Mouse (Mus musculus) neural tube, embryonic 13.5 days (tissue): ENCODE data around the gene Ppcdc. TPM values are rescaled to one million over a fixed set of nuclear protein-coding genes. Genes with fewer than 3 reads are reported as not detected.
A peak's percentile ranks its signal among the peaks of the same experiment; 100 is the strongest.

ENCODE experiments used
- ATAC-seq: fragments of 200-750 bp; cut with Nextera tagmentation; 2 replicates; pipeline ENCODE4 v1.8.0; 2017; ENCODE audit warnings: low read depth, mild to moderate bottlenecking, moderate TSS enrichment, moderate library complexity
- H3K27ac ChIP-seq: fragments of 300-500 bp; sonication (generic); replicated peaks from 2 replicates; pipeline ENCODE4 v1.5.1; 2015; ENCODE audit warnings: moderate library complexity, mild to moderate bottlenecking, inconsistent platforms
- H3K27me3 ChIP-seq: fragments of 300-500 bp; sonication (generic); 2 replicates; pipeline ENCODE4 v1.6.1; 2015; ENCODE audit warnings: mild to moderate bottlenecking, inconsistent platforms
- H3K36me3 ChIP-seq: fragments of 300-500 bp; sonication (generic); 2 replicates; pipeline ENCODE4 v1.6.1; 2015; ENCODE audit warnings: mild to moderate bottlenecking, inconsistent platforms
- H3K4me1 ChIP-seq: fragments of 300-500 bp; sonication (generic); replicated peaks from 2 replicates; pipeline ENCODE4 v1.6.1; 2015; ENCODE audit warnings: inconsistent platforms
- H3K4me2 ChIP-seq: fragments of 300-500 bp; sonication (generic); 2 replicates; pipeline ENCODE4 v1.6.1; 2015; ENCODE audit warnings: inconsistent platforms, mild to moderate bottlenecking, moderate library complexity
- H3K4me3 ChIP-seq: fragments of 300-500 bp; sonication (generic); 2 replicates; pipeline ENCODE4 v1.5.1; 2015; ENCODE audit warnings: mild to moderate bottlenecking, inconsistent platforms
- H3K9ac ChIP-seq: fragments of 300-500 bp; sonication (generic); 2 replicates; pipeline ENCODE4 v1.6.1; 2015; ENCODE audit warnings: moderate library complexity, mild to moderate bottlenecking, inconsistent platforms
- H3K9me3 ChIP-seq: fragments of 300-500 bp; sonication (generic); 2 replicates; pipeline ENCODE4 v1.6.1; 2016; ENCODE audit warnings: inconsistent platforms
- WGBS: fragments of 180-500 bp; shearing (Covaris S2); methylation state at CpG from one replicate; pipeline ENCODE4 v1.1.7; 2015; 5-methylcytosine and 5-hydroxymethylcytosine counted together
- polyA plus RNA-seq: library from polyadenylated mRNA; unstranded; fragments of >200 nt; fragmentation: Nextera tagmentation; extraction: Ambion mirVana; gene quantifications from 2 replicates; pipeline ENCODE4 v1.2.1, GENCODE M21; 2015

Gene Ppcdc
- 22.8 and 23.6 TPM in 2 replicates for polyA plus RNA-seq

DNA sequence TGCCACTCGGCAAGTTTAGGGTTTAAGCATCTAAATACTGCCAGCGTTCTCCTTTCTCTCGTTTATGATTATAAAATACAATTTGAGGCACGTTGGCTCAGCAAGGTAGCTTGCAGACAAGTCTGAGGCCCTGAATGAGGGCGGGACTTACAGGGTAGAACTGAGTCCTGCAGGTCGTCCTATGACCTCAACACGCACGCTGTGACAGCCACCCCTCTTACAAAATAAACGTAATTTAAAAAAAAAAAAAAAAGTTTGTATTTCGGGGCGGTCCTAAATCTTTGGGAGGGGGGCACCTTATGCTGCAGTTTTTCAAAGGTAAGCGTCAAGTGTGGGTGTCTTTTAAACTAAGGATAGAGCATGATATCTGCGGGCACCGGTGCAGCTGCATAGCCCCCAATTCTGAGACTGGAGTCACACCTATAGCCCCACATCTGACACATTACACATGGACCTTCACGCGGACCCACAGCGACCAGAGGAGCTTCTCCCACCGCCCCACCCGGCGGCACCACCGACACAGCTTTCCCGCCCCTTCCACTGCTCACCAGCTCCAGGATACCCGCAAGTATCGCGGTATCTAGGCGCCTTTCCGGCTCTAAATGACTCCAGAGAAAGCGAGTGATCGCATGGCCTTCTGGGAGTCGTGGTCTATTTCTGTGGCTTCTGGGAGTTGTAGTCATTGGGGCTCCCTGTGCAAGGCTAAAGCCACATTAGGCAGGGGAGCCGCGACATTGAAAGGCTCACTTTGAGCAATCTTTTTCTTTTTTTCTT, at the start of gene Ppcdc:
TSS of gene Ppcdc (minus strand) at position 603 of the 774 bp plus-strand sequence.
- Histone ChIP-seq H3K9me3 (no peaks in the 10 kb centered on the region), H3K4me3 (peak within 1 kb of the TSS; percentile 52), H3K4me2 (peak within 1 kb of the TSS; percentile 66), H3K36me3 (peaks cover 30% of the 10 kb centered on the region), H3K27me3 (no peaks in the 10 kb centered on the region), H3K27ac (peak within 1 kb of the TSS; percentile 54), H3K9ac (peak within 1 kb of the TSS; percentile 74), H3K4me1 (peaks cover 9% of the 10 kb centered on the region)
- WGBS, result 3% methylated on average over 32 of the region's 32 CpGs
- peak; percentile 97 for ATAC-seq

- no peak overlapping the region for H3K27ac ChIP-seq
- H3K4me3 ChIP-seq, result no peak overlapping the region
- 76% methylated on average over 7 of the region's 7 CpGs for WGBS
- H3K4me2 ChIP-seq, result no peak overlapping the region
- H3K4me1 ChIP-seq, result peaks cover 4% of the 10 kb centered on the region; the same call in 1 of the 2 replicates
- no peak for ATAC-seq
- no peaks in the 10 kb centered on the region for H3K9me3 ChIP-seq
- no peaks in the 10 kb centered on the region for H3K36me3 ChIP-seq
- peaks cover 21% of the 10 kb centered on the region for H3K27me3 ChIP-seq
- H3K9ac ChIP-seq, result no peak overlapping the region
Observed at GRCm38 (mm10) chr9:57487807-57488206, 47.9 kb upstream of the Ppcdc start.

DNA sequence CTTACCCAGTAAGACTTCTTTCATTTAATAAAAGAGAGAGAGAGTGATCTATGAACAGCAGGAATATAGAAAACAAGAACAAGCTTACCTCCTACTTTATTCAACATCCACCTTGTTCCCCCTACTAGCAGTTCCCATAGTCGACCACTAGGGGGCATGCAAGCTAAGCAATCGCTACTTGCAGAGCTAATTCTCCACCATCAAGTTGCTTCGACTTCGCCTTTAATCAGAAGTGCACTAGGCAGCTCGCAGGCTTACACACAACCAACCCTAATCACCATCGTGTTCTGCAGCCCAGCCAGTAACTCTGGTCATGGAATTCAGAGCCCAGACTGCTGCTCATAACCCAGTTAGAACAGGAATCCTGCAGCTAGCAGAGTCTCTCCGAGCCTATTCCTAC, 45.9 kb upstream of the Ppcdc start:
- peak overlapping the region; percentile 53 for H3K9ac ChIP-seq
- 15% methylated on average over 7 of the region's 7 CpGs for WGBS
- H3K9me3 ChIP-seq, result no peaks in the 10 kb centered on the region
- no peaks in the 10 kb centered on the region for H3K36me3 ChIP-seq
- peak; percentile 79 for ATAC-seq
- H3K4me1 ChIP-seq, result peaks cover 4% of the 10 kb centered on the region; the same call in 1 of the 2 replicates
- no peak overlapping the region for H3K27ac ChIP-seq
- no peak overlapping the region for H3K4me2 ChIP-seq
- H3K4me3 ChIP-seq, result no peak overlapping the region
- peaks cover 21% of the 10 kb centered on the region for H3K27me3 ChIP-seq

- peaks cover 40% of the 10 kb centered on the region for H3K4me1 ChIP-seq
- H3K9me3 ChIP-seq, result no peaks in the 10 kb centered on the region
- no peak overlapping the region for H3K4me2 ChIP-seq
- no peaks in the 10 kb centered on the region for H3K36me3 ChIP-seq
- ATAC-seq, result no peak
- 53% methylated on average over 4 of the region's 4 CpGs for WGBS
- no peaks in the 10 kb centered on the region for H3K27me3 ChIP-seq
- no peak overlapping the region for H3K9ac ChIP-seq
- peak overlapping the region; percentile 69; the same call in 1 of the 2 replicates for H3K27ac ChIP-seq
- H3K4me3 ChIP-seq, result peak overlapping the region; percentile 74; the same call in 1 of the 2 replicates
Observed at GRCm38 (mm10) chr9:57468914-57469313, 29.0 kb upstream of the Ppcdc start.

GRCm38 (mm10) chr9:57467896-57468549, 28.1 kb upstream of the Ppcdc start, which contains the start of gene Scamp5:
Scamp5 (minus strand) TSS chr9:57468060.
- Histone ChIP-seq H3K4me1 (peaks cover 42% of the 10 kb centered on the region), H3K27me3 (no peaks in the 10 kb centered on the region), H3K4me3 (peak within 1 kb of the TSS; percentile 74), H3K27ac (peak within 1 kb of the TSS; percentile 92), H3K9me3 (no peaks in the 10 kb centered on the region), H3K36me3 (no peaks in the 10 kb centered on the region), H3K4me2 (peak within 1 kb of the TSS; percentile 69), H3K9ac (peak within 1 kb of the TSS; percentile 91)
- WGBS, result 3% methylated on average over 47 of the region's 48 CpGs
- peak; percentile 95 for ATAC-seq

DNA sequence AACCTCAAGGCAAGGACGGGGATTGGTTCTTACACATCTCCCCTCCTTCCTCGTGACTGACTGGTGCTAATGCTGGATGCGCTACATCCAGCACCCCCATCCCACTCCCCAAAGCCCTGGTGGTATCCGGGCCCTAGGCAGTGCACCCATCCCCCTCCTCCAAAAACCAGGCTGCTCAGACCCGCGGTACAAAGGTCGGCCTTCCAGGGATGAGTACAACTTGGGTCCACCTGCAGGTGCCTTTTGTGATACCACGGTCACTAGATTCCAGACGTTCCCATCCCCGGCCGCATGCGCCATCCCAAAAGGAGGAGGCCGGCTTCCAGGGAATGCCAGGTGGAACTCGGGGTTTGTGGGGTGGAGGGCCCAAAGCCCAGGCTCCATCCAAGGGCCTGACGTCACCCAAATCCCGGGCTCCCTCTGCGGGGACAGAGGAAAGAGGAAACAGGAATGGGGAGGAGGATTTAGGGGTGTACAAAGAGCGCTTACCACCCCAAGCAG, 27.4 kb upstream of the Ppcdc start:
- H3K9me3 ChIP-seq, result no peaks in the 10 kb centered on the region
- H3K9ac ChIP-seq, result peak overlapping the region; percentile 91
- peak; percentile 79 for ATAC-seq
- H3K4me2 ChIP-seq, result peak overlapping the region; percentile 69
- WGBS, result 1% methylated on average over 18 of the region's 18 CpGs
- H3K36me3 ChIP-seq, result no peaks in the 10 kb centered on the region
- peak overlapping the region; percentile 74 for H3K4me3 ChIP-seq
- no peaks in the 10 kb centered on the region for H3K27me3 ChIP-seq
- peak overlapping the region; percentile 92 for H3K27ac ChIP-seq
- peaks cover 42% of the 10 kb centered on the region for H3K4me1 ChIP-seq

DNA sequence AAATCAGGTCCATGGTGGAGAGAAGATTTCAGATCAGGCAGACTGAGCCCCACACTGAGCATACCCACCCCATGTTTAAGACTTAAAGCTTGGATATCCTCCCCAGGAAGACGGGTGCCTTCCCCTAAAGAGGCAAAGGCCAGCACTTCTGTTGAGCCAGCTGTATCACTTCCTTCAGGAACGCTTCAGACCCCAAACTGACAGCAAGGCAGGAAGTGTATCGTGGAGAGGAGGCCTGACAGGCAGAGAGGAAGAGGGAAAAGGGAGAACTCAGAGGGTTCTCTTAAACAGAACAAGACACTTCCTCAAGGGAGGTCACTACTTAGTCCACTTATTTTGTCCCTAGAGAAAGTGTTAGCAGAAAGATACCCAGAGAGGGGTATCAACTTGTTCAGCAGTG, 26.2 kb upstream of the Ppcdc start:
- H3K9ac ChIP-seq, result peak overlapping the region; percentile 91
- 81% methylated on average over 3 of the region's 3 CpGs for WGBS

GRCm38 (mm10) chr9:57462866-57463265, 22.9 kb upstream of the Ppcdc start:
- H3K4me2 ChIP-seq, result no peak overlapping the region
- WGBS, result 88% methylated on average over 6 of the region's 6 CpGs
- ATAC-seq, result no peak

More for the DNA sequence above, 26.2 kb upstream of the Ppcdc start:
- no peaks in the 10 kb centered on the region for H3K27me3 ChIP-seq
- peak overlapping the region; percentile 69 for H3K4me2 ChIP-seq
- no peaks in the 10 kb centered on the region for H3K9me3 ChIP-seq
- peaks cover 42% of the 10 kb centered on the region for H3K4me1 ChIP-seq
- no peak for ATAC-seq
- H3K27ac ChIP-seq, result no peak overlapping the region
- H3K36me3 ChIP-seq, result no peaks in the 10 kb centered on the region
- H3K4me3 ChIP-seq, result peak overlapping the region; percentile 74

GRCm38 (mm10) chr9:57459707-57460106, 19.8 kb upstream of the Ppcdc start:
- Histone ChIP-seq H3K27me3 (no peaks in the 10 kb centered on the region), H3K4me3 (no peak overlapping the region), H3K4me1 (peaks cover 8% of the 10 kb centered on the region; the same call in 1 of the 2 replicates), H3K9ac (no peak overlapping the region), H3K4me2 (no peak overlapping the region), H3K9me3 (no peaks in the 10 kb centered on the region), H3K36me3 (peaks cover 6% of the 10 kb centered on the region), H3K27ac (no peak overlapping the region)
- 95% methylated on average over 2 of the region's 2 CpGs for WGBS
- no peak for ATAC-seq

More at GRCm38 (mm10) chr9:57462866-57463265, 22.9 kb upstream of the Ppcdc start:
- H3K9me3 ChIP-seq, result no peaks in the 10 kb centered on the region
- H3K27ac ChIP-seq, result no peak overlapping the region
- H3K27me3 ChIP-seq, result no peaks in the 10 kb centered on the region
- no peak overlapping the region for H3K4me3 ChIP-seq
- H3K9ac ChIP-seq, result no peak overlapping the region
- H3K36me3 ChIP-seq, result peaks cover 6% of the 10 kb centered on the region
- H3K4me1 ChIP-seq, result peaks cover 33% of the 10 kb centered on the region

DNA sequence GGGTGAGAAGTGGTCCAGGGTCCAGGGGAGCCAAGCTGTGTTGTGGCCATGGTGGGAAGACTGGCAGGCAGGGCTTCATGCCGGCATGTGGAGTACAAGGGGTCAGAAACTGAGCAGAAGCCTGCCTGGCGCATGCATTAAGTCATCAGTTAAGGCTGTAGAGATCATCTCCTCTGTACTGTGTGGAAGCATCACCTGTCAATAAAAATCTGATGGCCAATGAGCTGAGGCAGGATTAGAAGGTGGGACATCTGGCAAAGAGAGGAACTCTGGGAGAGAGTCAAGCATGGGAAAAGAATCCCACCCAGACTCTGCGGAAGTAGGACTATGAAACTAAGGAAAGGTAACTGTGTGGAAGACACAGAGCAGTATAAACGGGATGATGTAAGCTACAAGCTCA, 13.6 kb upstream of the Ppcdc start:
- H3K9me3 ChIP-seq, result no peaks in the 10 kb centered on the region
- peaks cover 38% of the 10 kb centered on the region for H3K36me3 ChIP-seq
- no peak overlapping the region for H3K27ac ChIP-seq
- H3K4me2 ChIP-seq, result no peak overlapping the region
- no peak for ATAC-seq
- H3K9ac ChIP-seq, result no peak overlapping the region
- no peaks in the 10 kb centered on the region for H3K27me3 ChIP-seq
- no peak overlapping the region for H3K4me3 ChIP-seq
- no peaks in the 10 kb centered on the region for H3K4me1 ChIP-seq
- WGBS, result 86% methylated on average over 4 of the region's 4 CpGs

- no peak overlapping the region for H3K4me3 ChIP-seq
- no peaks in the 10 kb centered on the region for H3K27me3 ChIP-seq
- peaks cover 38% of the 10 kb centered on the region for H3K36me3 ChIP-seq
- WGBS, result 83% methylated on average over 8 of the region's 8 CpGs
- no peak overlapping the region for H3K4me2 ChIP-seq
- no peak for ATAC-seq
- H3K27ac ChIP-seq, result no peak overlapping the region
- no peaks in the 10 kb centered on the region for H3K9me3 ChIP-seq
- no peak overlapping the region for H3K9ac ChIP-seq
- H3K4me1 ChIP-seq, result no peaks in the 10 kb centered on the region
Observed at GRCm38 (mm10) chr9:57452624-57453462, 12.9 kb upstream of the Ppcdc start.
